Mouse (Mus musculus) liver, embryonic 14.5 days (tissue): ENCODE data around the gene Pwwp2a.

Experiments
- CTCF ChIP-seq: IDR thresholded peaks from 2 replicates; pipeline ENCODE4 v1.5.1; 2016; ENCODE audit warnings: antibody characterized with exemption, low read depth, control low read depth
- EP300 ChIP-seq: IDR thresholded peaks from 2 replicates; pipeline ENCODE4 v1.6.1; 2016; ENCODE audit warnings: antibody characterized with exemption, low read depth

- TF ChIP-seq CTCF (no peak), EP300 (no peak)
Observed at GRCm38 (mm10) chr11:43770110-43770509, 88.3 kb downstream of the Pwwp2a start.
